Mouse (Mus musculus) small intestine, adult 2 months (tissue): ENCODE results near the gene Cga.
"Not testable (repeated sequence)": the region's sequence is repeated elsewhere in the genome, so short reads cannot be mapped to it uniquely, and the experiment has no call there.

Experiments
- CTCF ChIP-seq: fragments of 200-500 bp; IDR thresholded peaks from 2 replicates; pipeline ENCODE4 v1.5.1; 2012; ENCODE audit warnings: low read depth, mild to moderate bottlenecking, control low read depth, inconsistent platforms, low read length, moderate library complexity, mixed read lengths; ENCODE audit not compliant: insufficient replicate concordance, insufficient read length; ENCODE audit errors: extremely low read depth
- POLR2A ChIP-seq: fragments of 200-500 bp; IDR thresholded peaks from 2 replicates; pipeline ENCODE4 v1.6.1; 2012; ENCODE audit warnings: low read depth, mild to moderate bottlenecking, control low read depth, inconsistent platforms, low read length, moderate library complexity

DNA sequence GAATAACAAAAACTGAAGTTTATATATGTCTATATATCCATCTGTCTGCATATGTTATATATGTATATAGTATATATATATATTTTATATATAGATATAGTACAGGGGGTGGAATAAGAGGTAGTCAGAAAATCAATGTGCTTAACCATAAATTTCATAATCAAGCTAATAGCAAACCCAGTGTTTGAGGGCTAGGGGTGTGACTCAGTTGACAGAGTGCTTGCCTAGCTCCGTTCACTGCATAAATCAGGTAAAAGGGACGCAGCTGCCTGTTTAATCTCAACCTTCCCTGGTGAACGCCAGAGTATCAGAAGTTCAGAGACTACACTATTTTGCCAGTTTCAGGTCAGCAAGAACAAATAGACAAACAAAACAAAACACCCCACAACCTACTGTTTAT, 8.0 kb downstream of the Cga start:
- TF ChIP-seq POLR2A, CTCF: not testable (repeated sequence)
